ENCODE assay signal across 8 mouse cellular contexts in the genomic region with DNA sequence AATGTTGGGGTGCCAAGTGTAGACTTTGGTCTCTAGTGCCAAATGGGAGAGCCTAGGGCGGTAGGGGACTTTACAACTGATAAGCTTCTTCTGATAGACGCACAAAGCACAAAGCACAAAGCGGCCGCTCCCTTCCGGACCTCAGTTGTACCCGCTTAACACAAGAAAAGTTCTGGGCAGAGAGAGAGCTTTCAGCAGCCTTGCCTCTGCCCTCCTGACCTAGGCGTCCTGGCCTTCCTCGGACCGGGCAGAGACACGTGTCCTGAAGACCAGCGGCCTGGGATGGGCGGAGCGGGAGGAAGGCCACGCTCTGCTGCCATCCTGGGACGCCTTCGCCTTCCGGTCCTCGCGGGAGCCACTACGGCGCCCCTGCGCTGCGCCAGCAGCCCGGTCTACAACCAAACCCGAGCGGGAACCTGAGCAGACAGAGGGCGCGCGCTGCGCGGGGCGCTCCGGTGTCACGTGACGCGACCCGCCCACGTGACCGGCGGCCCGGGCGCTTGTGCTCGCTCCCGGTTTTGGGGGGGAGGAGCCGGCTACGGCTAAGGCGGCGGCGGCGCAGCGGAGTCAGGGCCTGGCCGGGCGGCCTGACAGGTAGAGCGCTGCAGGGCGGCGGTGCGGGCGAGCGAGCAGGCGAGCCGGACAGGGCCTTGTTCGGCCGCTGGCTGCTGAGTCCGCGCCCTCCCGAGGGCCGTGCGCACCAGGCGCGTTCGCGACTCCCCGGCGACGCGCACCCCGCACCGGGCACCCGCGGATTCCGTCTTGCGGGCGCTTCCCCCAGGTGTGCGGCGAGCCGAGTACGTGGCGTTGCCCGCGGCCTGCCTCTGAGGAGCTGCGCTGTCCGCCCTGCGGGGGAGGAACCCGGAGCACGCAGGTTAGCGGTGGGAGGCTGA. TPM values are rescaled to one million over a fixed set of nuclear protein-coding genes. Genes with fewer than 3 reads are reported as not detected.
DNase-seq lines count a peak whose midpoint lies in the region; ATAC-seq and TF ChIP-seq lines count a peak whose summit lies in the region.

A gene (plus strand): TSS at position 499 of the 893 bp plus-strand sequence.

- peak; percentile 73 for TF ChIP-seq CTCF in Patski (IDR thresholded peaks at IDR 0.05)

- H3K36me3 ChIP-seq in hindbrain, embryonic 13.5 days = no peaks in the 10 kb centered on the region

- peaks cover 36% of the 10 kb centered on the region for H3K4me1 ChIP-seq in hindbrain, embryonic 13.5 days (replicated peaks)

- WGBS in hindbrain, embryonic 13.5 days = under 1% methylated on average over 94 of the region's 96 CpGs

- H3K9ac ChIP-seq in hindbrain, embryonic 13.5 days = peak within 1 kb of the TSS; percentile 92

- H3K4me2 ChIP-seq in hindbrain, embryonic 13.5 days = peak within 1 kb of the TSS; percentile 74

- POLR2A ChIA-PET in Patski (lab: Charles Lee) = interaction anchor here (0.9 kb wide), 1 partner anchor 21 kb away, joined by 4 read pairs; no protein-coding TSS in a partner anchor

- H3K27me3 ChIP-seq in Patski = peaks cover 16% of the 10 kb centered on the region
- no peaks in the 10 kb centered on the region for H3K27me3 ChIP-seq in hindbrain, embryonic 13.5 days

- DNase-seq in Patski (ENCODE audit: low read depth, low spot score) = peak; percentile 41
- DNase-seq in cerebellum, postnatal 14 days = peak; percentile 91 to 95
- DNase-seq in frontal cortex, postnatal 14 days (ENCODE audit: low spot score in 2 of 2) = peak; percentile 86 to 89
- DNase-seq in layer of hippocampus, postnatal 25 days (ENCODE audit: extremely low spot score in 1 of 2, low spot score in 1 of 2) = peak; percentile 78 to 86
- peak; percentile 94 for DNase-seq in lung, postnatal 25 days (ENCODE audit: low spot score)
- DNase-seq in retina, embryonic 14.5 days (ENCODE audit: low spot score) = peak; percentile 93
- DNase-seq in thymus, postnatal 4 days = peak; percentile 97

- peak within 1 kb of the TSS; percentile 80 for H3K4me3 ChIP-seq in hindbrain, embryonic 13.5 days

- no peaks in the 10 kb centered on the region for H3K9me3 ChIP-seq in hindbrain, embryonic 13.5 days

- H3K27ac ChIP-seq in hindbrain, embryonic 13.5 days = peak within 1 kb of the TSS; percentile 96

- ATAC-seq in Patski = peak; percentile 94
- ATAC-seq in hindbrain, embryonic 13.5 days (ENCODE audit: low FRiP score) = peak; percentile 96

- in situ Hi-C loops in Patski (cut with MboI; ENCODE audit: low pct_unique_long_range_greater_than_20kb) = loop anchor here (25.0 kb wide), 1 partner anchor 361 kb away; no protein-coding TSS in a partner anchor

- CTCF ChIA-PET in Patski (lab: Charles Lee) = interaction anchor here (0.9 kb wide), 1 partner anchor 353 kb away, joined by 3 read pairs; no protein-coding TSS in a partner anchor

RNA-seq across cellular contexts. Expression of the gene that starts here (rescaled TPM):
- polyA plus RNA-seq in Patski (2021) = 29.5 TPM
- 64.4 and 65.6 TPM in 2 replicates for polyA plus RNA-seq in hindbrain, embryonic 13.5 days (2015; fragmentation: Nextera tagmentation; extraction: Ambion mirVana)
- 10 to 100 TPM; 33.7 to 34.1 TPM for total RNA-seq in layer of hippocampus, postnatal 25 days (2021)

Comparison
In these comparisons a context has a peak if more than half of its experiments do, and no peak if none do; other contexts are left out.
1. Peak in every context shown above with its lines: DNase-seq, ATAC-seq, H3K4me3 ChIP-seq and H3K27ac ChIP-seq.
2. DNase-seq: peak in every context shown above with its lines; median percentile 97 in thymus, postnatal 4 days; 94 in lung, postnatal 25 days; 93 in cerebellum, postnatal 14 days; 93 in retina, embryonic 14.5 days; 88 in frontal cortex, postnatal 14 days; 82 in layer of hippocampus, postnatal 25 days; 41 in Patski.